Mouse (Mus musculus): ENCODE results near the gene Phldb2. TPM values are rescaled to one million over a fixed set of nuclear protein-coding genes. Genes with fewer than 3 reads are reported as not detected.

The Phldb2 gene
- polyA plus RNA-seq, 1 experiment from 2014 or later: 9.5 TPM

DNA sequence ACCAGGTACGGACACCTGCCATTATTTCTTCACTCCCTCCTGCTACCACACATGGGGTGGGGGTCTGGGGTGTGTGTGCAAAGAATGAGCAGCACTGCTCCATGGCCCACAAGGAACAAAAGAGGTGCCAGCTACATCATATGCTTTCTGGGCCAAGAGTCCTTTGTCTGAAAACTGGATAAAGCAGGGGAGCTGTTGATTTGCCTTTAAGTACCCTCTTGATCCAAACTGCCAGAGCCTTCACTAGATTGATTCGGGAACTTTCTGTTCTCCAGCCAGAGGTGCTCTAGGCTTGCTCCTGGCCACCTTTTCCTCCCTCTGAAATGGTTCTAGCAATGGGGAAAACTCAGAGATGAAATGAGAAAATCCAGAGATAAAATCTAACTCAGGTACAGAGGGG lies 164.1 kb downstream of the Phldb2 start:
- Histone ChIP-seq H3K9me3 (ENCODE audit: control insufficient read depth) (no peaks in the 10 kb centered on the region), H3K4me3 (ENCODE audit: low read depth, low read length) (no peak overlapping the region), H3K27me3 (replicated peaks; ENCODE audit: control insufficient read depth, insufficient read depth, low read length) (no peaks in the 10 kb centered on the region), H3K4me2 (replicated peaks; ENCODE audit: low read depth) (no peak overlapping the region), H3K36me3 (ENCODE audit: control insufficient read depth, insufficient read depth) (no peaks in the 10 kb centered on the region; the same call in 1 of the 2 replicates), H3K9ac (ENCODE audit: low read depth, low read length) (no peak overlapping the region), H3K4me1 (replicated peaks; ENCODE audit: control insufficient read depth, insufficient read depth, low read length) (no peaks in the 10 kb centered on the region), H3K27ac (ENCODE audit: low read depth, low read length) (no peak overlapping the region)
- no peak for ATAC-seq
- no peak for TF ChIP-seq CTCF (IDR thresholded peaks at IDR 0.05; ENCODE audit: low read depth)
- WGBS: 66% methylated on average over 2 of the region's 2 CpGs

DNA sequence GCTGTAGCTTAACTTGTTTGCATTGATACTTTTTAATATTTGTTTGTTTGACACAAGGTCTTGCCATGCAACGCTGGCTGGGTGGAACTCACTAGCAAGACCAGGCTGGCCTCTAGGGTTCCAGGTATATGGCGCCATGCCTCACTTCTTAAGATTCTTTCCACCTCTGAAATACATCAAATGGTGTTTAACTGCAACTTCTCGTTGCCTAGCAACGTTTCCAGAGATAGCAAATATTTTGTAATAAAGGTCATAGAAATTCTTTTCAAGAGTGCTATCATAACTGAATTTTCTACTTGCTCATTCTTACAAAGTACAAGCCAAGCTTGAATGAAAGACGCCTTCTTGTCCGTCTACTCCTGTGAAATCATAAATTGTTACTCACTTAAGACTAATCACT lies 165.7 kb downstream of the Phldb2 start:
- H3K27me3 ChIP-seq (replicated peaks; ENCODE audit: control insufficient read depth, insufficient read depth, low read length): no peaks in the 10 kb centered on the region
- no peak overlapping the region for H3K27ac ChIP-seq (ENCODE audit: low read depth, low read length)
- no peak overlapping the region for H3K9ac ChIP-seq (ENCODE audit: low read depth, low read length)
- no peaks in the 10 kb centered on the region for H3K4me1 ChIP-seq (replicated peaks; ENCODE audit: control insufficient read depth, insufficient read depth, low read length)
- H3K36me3 ChIP-seq (ENCODE audit: control insufficient read depth, insufficient read depth): no peaks in the 10 kb centered on the region; the same call in 1 of the 2 replicates
- no peak overlapping the region for H3K4me2 ChIP-seq (replicated peaks; ENCODE audit: low read depth)
- TF ChIP-seq CTCF (IDR thresholded peaks at IDR 0.05; ENCODE audit: low read depth): no peak
- no peak overlapping the region for H3K4me3 ChIP-seq (ENCODE audit: low read depth, low read length)
- no peak for ATAC-seq
- no peaks in the 10 kb centered on the region for H3K9me3 ChIP-seq (ENCODE audit: control insufficient read depth)
- 83% methylated on average over 6 of the region's 6 CpGs for WGBS

DNA sequence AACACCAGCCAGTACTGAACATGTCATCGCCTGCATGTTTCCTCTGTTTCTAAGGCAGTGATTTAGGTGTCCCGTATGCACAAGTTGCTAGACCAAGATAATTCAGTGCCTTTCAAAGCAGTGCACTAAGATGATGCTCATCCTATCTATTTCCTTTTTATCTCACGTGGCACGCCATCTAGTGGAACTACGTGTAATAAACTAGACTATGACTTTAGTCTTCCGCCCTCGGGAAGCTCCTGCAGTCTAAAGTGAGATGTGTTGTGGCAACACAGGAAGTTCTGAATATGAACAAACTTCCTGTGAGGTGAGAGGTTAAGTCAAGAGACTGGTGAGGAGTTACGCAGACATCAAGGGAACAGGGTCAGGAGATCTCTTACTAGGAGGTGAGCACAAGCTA lies 166.8 kb downstream of the Phldb2 start:
- no peaks in the 10 kb centered on the region for H3K27me3 ChIP-seq (replicated peaks; ENCODE audit: control insufficient read depth, insufficient read depth, low read length)
- no peak overlapping the region for H3K27ac ChIP-seq (ENCODE audit: low read depth, low read length)
- no peak overlapping the region for H3K4me3 ChIP-seq (ENCODE audit: low read depth, low read length)
- H3K9ac ChIP-seq (ENCODE audit: low read depth, low read length): no peak overlapping the region
- no peak overlapping the region for H3K4me2 ChIP-seq (replicated peaks; ENCODE audit: low read depth)
- TF ChIP-seq CTCF (IDR thresholded peaks at IDR 0.05; ENCODE audit: low read depth): peak; percentile 69
- H3K9me3 ChIP-seq (ENCODE audit: control insufficient read depth): no peaks in the 10 kb centered on the region
- H3K36me3 ChIP-seq (ENCODE audit: control insufficient read depth, insufficient read depth): no peaks in the 10 kb centered on the region; the same call in 1 of the 2 replicates
- 48% methylated on average over 8 of the region's 8 CpGs for WGBS
- no peaks in the 10 kb centered on the region for H3K4me1 ChIP-seq (replicated peaks; ENCODE audit: control insufficient read depth, insufficient read depth, low read length)
- ATAC-seq: no peak

DNA sequence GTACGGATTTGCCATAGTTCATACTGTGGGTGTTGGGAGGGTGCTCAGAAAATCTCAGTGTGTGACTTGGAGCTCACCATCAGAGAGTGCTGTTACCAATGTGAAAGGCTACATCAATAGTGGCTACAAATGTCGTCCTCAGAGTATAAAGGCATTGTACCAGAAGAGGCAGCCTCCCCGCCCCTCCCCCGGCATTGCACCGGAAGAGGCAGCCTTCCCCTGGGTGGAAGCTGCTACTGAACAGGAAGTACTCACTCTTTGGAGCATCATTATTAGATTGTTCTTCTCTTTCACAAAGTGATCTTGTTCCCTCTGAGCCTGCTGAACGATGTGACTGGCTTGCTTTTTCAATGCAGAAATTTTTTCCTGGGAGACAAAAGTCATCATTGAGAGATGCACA lies 173.4 kb downstream of the Phldb2 start:
- no peak overlapping the region for H3K27ac ChIP-seq (ENCODE audit: low read depth, low read length)
- WGBS: 66% methylated on average over 6 of the region's 6 CpGs
- TF ChIP-seq CTCF (IDR thresholded peaks at IDR 0.05; ENCODE audit: low read depth): no peak
- no peak overlapping the region for H3K4me2 ChIP-seq (replicated peaks; ENCODE audit: low read depth)
- no peak for ATAC-seq
- no peak overlapping the region for H3K4me3 ChIP-seq (ENCODE audit: low read depth, low read length)
- H3K9ac ChIP-seq (ENCODE audit: low read depth, low read length): no peak overlapping the region
- H3K36me3 ChIP-seq (ENCODE audit: control insufficient read depth, insufficient read depth): peaks cover 27% of the 10 kb centered on the region
- H3K27me3 ChIP-seq (replicated peaks; ENCODE audit: control insufficient read depth, insufficient read depth, low read length): no peaks in the 10 kb centered on the region
- no peaks in the 10 kb centered on the region for H3K4me1 ChIP-seq (replicated peaks; ENCODE audit: control insufficient read depth, insufficient read depth, low read length)
- no peaks in the 10 kb centered on the region for H3K9me3 ChIP-seq (ENCODE audit: control insufficient read depth)

DNA sequence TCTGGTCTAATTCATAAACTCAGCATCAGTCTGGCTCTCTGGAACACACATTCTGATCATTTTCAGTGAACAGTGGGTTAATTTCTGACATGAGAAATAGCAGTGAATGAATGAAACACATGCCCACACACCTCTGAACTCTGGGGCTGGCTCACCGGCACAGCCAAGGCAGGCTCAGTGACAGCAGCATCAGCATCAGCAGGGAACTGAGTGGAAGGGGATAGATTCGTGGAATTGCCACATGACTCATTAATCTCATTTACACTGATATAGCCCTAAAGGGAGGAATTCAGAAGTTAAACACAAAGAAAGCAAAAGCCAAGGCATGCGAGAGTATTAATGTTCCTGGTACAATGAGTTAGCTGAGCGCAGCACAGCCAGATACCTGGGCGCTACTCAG lies 178.6 kb downstream of the Phldb2 start:
- no peak for ATAC-seq
- TF ChIP-seq CTCF (IDR thresholded peaks at IDR 0.05; ENCODE audit: low read depth): no peak

GRCm38 (mm10) chr16:45770914-45771313 lies 182.5 kb downstream of the Phldb2 start:
- TF ChIP-seq CTCF (IDR thresholded peaks at IDR 0.05; ENCODE audit: low read depth): no peak
- WGBS: 94% methylated on average over 6 of the region's 6 CpGs
- Histone ChIP-seq H3K9me3 (ENCODE audit: control insufficient read depth) (no peaks in the 10 kb centered on the region), H3K4me1 (replicated peaks; ENCODE audit: control insufficient read depth, insufficient read depth, low read length) (no peaks in the 10 kb centered on the region), H3K4me3 (ENCODE audit: low read depth, low read length) (no peak overlapping the region), H3K27ac (ENCODE audit: low read depth, low read length) (no peak overlapping the region), H3K9ac (ENCODE audit: low read depth, low read length) (no peak overlapping the region), H3K27me3 (replicated peaks; ENCODE audit: control insufficient read depth, insufficient read depth, low read length) (no peaks in the 10 kb centered on the region), H3K36me3 (ENCODE audit: control insufficient read depth, insufficient read depth) (peaks cover 24% of the 10 kb centered on the region), H3K4me2 (replicated peaks; ENCODE audit: low read depth) (no peak overlapping the region)
- no peak for ATAC-seq

More for the DNA sequence above, 178.6 kb downstream of the Phldb2 start:
- Histone ChIP-seq H3K27ac (ENCODE audit: low read depth, low read length) (no peak overlapping the region), H3K9ac (ENCODE audit: low read depth, low read length) (no peak overlapping the region), H3K4me1 (replicated peaks; ENCODE audit: control insufficient read depth, insufficient read depth, low read length) (no peaks in the 10 kb centered on the region), H3K4me3 (ENCODE audit: low read depth, low read length) (no peak overlapping the region), H3K9me3 (ENCODE audit: control insufficient read depth) (no peaks in the 10 kb centered on the region), H3K4me2 (replicated peaks; ENCODE audit: low read depth) (no peak overlapping the region), H3K27me3 (replicated peaks; ENCODE audit: control insufficient read depth, insufficient read depth, low read length) (no peaks in the 10 kb centered on the region), H3K36me3 (ENCODE audit: control insufficient read depth, insufficient read depth) (peaks cover 37% of the 10 kb centered on the region)
- 86% methylated on average over 5 of the region's 5 CpGs for WGBS

Data from intestine, postnatal 0 days (tissue).